Mouse (Mus musculus) T-cell, adult 66 days (primary cell): ENCODE data around the gene Repin1. TPM values are rescaled to one million over a fixed set of nuclear protein-coding genes. Genes with fewer than 3 reads are reported as not detected.

Experiments
- total RNA-seq, 2 experiments: library from RNA; stranded (reverse); gene quantifications; 3 replicates in 1 of 2; 4 replicates in 1 of 2; pipeline ENCODE4 v1.2.4; 2023

The Repin1 gene
- total RNA-seq, result 1 to 10 TPM; 2.0 to 2.4 TPM

DNA sequence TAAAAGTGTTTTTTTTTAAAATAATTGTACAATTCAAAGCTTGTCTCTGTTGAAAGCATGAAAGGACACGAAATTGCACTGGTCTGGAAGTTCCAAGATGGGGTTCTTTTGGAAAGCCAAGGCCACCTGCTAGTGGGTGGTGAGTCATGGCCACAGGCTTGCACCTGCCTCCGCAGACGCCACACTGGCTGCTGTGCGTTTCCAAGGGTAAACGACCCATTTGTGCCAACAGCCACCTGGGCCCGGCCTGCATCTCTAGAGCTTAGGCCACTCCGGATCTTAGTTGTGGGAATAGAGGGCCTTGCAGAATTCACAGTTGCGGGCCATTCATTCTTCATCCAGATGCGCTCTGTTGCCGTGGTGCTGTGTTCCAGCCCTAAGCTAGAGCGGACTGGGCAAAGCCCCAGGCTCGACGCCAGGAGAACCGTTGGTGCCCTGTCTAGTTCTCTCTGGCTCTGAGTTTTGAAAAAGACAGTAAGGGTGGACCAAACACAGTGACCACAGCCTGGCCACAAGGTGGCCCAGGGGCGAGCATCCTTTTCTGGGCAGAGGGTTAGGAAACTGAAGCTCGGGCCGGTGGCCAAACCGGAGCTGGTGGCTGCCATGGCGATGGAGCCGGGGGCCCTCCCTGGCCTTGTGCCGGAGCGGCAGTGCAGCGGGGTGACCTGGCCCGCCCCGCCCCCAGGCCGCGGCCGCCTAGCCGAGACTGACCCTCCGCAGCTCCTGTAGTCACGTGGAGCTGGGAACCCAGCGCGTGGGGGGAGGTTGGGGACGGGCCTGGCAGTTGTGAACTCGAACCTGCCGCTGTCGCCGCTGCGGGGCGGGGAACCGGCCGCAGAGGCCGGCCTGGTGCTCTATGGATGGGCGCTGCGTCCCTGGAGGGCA, at the start of gene Repin1, which contains the start of gene Gm44965:
TSS of gene Repin1 (plus strand) at position 726 of the 885 bp plus-strand sequence.
TSS of gene Gm44965 (plus strand) at position 784 of the 885 bp plus-strand sequence.

DNA sequence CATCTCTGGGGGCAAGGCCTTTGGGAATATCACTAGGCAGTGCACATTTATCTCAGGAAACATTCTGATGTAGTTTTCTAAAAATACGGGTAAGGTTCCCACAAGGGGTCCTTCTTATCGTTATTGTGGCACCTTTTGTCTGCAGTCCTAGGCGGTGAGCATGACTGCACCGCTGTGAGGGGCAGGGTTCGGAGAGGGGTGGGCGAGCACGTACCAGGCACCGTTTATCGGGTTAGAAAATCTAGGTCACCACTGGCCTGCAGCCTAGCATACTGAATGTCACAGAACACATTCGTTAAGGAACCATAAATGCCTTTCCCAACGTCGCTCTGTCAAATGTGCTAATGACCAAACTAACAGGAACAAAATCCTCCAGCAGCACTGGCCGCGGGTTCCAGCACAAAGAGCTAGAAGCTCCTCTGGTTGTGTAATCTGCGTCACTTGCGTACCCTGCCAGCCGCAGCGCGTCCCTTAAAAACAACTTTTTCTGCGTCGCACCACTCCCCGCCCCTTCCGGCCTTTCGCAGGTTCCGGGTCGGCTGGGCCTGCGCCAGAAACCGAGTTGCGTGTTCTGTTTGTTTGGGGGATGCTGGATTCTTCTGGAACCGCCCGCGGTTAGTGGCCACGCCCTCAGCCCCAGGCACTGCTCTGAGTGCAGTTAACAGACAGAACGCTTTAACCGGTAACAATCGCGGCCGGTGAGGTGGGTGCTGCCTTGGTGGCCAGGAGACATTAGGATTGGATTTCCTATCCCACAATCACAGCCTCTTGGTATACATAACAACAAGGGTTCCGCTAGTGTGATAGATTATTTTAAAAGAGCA, 39.2 kb upstream of the Repin1 start, which contains the start of gene Lrrc61:
TSS of gene Lrrc61 (plus strand) at position 517 of the 824 bp plus-strand sequence.

DNA sequence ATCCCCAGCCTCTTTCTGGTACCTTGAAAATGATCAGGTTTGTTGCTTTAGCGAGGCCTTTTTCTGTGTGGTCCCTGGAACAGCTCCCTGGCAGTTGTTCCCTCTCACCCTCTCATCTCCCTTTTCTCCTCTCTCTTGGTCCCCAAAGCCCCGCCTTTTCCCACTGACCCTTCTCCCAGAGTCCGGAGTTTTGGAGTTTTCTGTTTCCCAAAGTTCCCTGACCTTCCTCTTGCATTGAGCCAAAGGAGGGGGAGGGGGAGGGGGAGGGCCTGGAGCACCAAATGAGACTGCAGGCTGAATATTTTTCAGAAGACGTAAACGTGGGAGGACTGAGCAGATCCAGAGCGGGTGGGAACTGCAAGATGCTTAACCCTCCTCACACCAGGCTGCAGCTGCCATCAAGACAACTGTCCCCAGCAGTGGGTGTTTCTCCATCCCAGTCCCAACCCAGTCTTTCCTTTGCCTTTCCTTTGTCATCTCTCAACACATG, 21.1 kb upstream of the Repin1 start, which contains the start of gene Rarres2:
TSS of gene Rarres2 (minus strand) at position 218 of the 490 bp plus-strand sequence.

DNA sequence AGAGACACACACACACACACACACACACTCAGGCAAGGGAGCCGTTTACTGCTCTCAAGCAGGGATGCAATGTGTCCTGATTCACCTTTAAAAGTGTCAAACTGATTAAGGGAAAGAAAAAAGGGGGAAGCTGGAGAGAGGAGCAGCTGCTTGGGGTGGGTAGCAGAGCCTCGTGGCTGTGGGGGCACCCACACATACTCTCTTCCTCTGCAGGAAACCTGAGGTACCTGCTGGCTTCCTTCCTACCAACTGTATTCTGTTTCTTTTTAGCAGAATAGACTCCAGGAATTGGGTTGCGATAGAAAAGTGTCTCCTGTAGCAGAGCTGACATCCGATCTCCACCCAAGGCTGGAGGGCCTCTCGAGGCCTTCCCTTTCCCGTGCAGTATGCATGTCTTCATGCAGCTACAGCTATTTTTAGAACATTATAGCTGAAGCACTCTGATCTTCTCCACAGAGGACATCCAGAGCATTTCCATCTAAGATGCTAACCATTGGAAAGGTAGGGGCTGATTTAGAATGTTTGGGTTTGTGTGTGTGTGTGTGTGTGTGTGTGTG, 4.4 kb upstream of the Repin1 start, which contains the start of gene Gm45021:
TSS of gene Gm45021 (plus strand) at position 417 of the 557 bp plus-strand sequence.

DNA sequence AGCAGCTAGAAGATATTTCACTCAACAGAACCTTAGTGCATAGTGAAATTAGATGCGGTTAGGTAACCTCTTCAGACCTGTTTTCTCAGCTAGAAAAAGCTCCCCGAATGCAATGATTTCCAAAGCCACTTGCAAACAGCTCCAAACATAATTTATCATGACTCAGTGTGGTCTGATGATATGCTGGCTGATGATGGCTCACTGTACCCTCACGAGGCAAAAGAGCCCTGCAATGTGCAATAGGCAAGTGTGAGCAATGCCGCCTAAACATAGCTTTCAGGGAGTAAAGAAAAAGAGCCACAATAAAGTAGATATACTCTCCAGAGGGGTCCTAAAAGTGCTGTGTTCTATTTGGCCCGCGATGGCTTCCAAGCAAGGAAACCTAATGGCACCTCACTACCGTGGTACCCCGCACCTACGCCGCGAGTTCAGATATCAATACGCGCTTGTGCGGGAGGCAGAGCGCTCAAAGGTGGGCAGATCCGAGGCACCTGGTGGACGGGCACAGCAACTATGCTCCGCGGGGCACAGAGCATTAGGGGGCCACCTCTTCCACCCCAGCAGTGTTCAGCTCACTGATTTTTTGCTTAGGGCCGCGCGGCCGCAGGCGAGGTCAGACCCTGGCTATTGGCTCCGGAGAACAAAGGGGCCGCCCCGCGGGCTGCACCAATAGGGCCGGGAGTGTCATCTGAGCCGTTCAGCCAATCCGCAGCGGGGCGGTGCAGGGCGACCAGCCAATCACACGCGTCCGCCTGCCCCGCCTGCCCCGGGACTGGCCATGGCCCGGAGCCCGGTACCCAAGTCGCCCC, 7.8 kb downstream of the Repin1 start, which contains the start of gene Zfp775:
TSS of gene Zfp775 (plus strand) at position 793 of the 809 bp plus-strand sequence.

DNA sequence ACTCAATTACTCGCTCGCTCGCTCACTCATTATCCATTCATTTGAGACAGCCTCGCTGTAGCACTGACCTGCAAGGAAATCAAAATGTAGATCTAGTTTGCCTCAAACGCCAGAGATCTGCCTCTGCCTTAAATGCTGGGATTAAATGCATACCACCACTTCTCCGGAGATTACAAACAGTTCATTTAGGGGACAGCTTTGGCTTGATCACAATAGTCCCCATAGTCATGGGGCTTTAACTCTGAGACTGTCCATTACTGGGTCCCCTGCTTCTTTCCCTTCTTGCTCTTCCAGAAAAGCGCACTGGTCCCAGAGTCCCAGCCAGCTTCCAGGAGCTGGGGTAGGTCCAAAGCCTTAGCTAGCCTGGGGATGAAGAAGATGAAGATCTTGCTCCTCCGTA, 32.8 kb downstream of the Repin1 start, which contains the start of gene AI854703:
TSS of gene AI854703 (plus strand) at position 301 of the 400 bp plus-strand sequence.

DNA sequence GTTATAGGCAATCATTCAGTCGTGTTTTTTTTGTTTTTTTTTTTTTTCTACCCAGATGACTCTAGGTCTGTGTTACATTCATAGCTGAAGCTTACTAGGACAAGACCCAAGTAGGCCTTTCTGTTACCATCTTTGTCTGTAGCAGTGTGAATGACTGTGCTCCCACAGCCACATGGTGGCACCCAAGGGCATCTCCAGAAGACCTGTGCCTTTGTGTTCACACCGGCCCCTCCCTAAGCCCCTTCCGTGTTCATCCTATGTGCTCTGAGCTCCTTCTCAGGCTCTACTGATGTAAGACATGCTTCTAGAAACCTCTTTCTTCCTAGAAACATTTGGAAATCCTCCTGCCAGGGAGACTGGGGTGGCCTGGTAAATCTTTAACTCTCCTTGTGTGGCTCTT, 53.3 kb downstream of the Repin1 start, which contains the start of gene Gimap8:
TSS of gene Gimap8 (plus strand) at position 240 of the 400 bp plus-strand sequence.

Other genes starting within 250 kb of the Repin1 start
- 10 to 100 TPM; 44.5 to 51.8 TPM for gene Krba1, start 198.3 kb upstream of the Repin1 start, total RNA-seq
- gene Zfp467, start 148.1 kb upstream of the Repin1 start, total RNA-seq, result 10 to 100 TPM in 1 of 2 experiments, 1 to 10 TPM in 1; 5.2 to 10.3 TPM
- under 1 TPM; 0.50 TPM for gene Sspo, start 145.7 kb upstream of the Repin1 start, total RNA-seq
- gene Atp6v0e2, start 56.3 kb upstream of the Repin1 start, total RNA-seq, result 1 to 10 TPM in 1 of 2 experiments, under 1 TPM in 1; 0.92 to 1.3 TPM
- 10 to 100 TPM; 47.2 to 48.8 TPM for gene Lrrc61, start 39.1 kb upstream of the Repin1 start, total RNA-seq
- gene Rarres2, start 21.1 kb upstream of the Repin1 start, total RNA-seq, result not detected
- not detected for gene Gm45021, start 4.3 kb upstream of the Repin1 start, total RNA-seq
- 1 to 10 TPM in 1 of 2 experiments, not detected in 1; 2.6 TPM for gene Gm44965, start 58 bp downstream of the Repin1 start, total RNA-seq
- gene Zfp775, start 8.2 kb downstream of the Repin1 start, total RNA-seq, result 1 to 10 TPM; 4.7 to 5.6 TPM
- 1 to 10 TPM in 1 of 2 experiments, under 1 TPM in 1; 0.92 to 1.3 TPM for gene AI854703, start 32.9 kb downstream of the Repin1 start, total RNA-seq
- gene Gimap8, start 53.4 kb downstream of the Repin1 start, total RNA-seq, result 100 to 1,000 TPM; 131 to 163 TPM
- gene Gimap9, start 82.2 kb downstream of the Repin1 start, total RNA-seq, result 100 to 1,000 TPM; 123 to 132 TPM
- gene Gimap4, start 90.7 kb downstream of the Repin1 start, total RNA-seq, result 100 to 1,000 TPM; 291 to 421 TPM
- 1,000 to 10,000 TPM; 1,277 to 1,347 TPM for gene Gimap6, start 114.3 kb downstream of the Repin1 start, total RNA-seq
- gene Gm28053, start 124.7 kb downstream of the Repin1 start, total RNA-seq, result 10 to 100 TPM; 10.8 to 18.8 TPM
- 10 to 100 TPM; 40.2 to 63.2 TPM for gene Gimap7, start 124.7 kb downstream of the Repin1 start, total RNA-seq
- 100 to 1,000 TPM; 142 to 153 TPM for gene Gimap1, start 145.2 kb downstream of the Repin1 start, total RNA-seq
- gene Gimap5, start 152.3 kb downstream of the Repin1 start, total RNA-seq, result 100 to 1,000 TPM; 137 to 160 TPM
- 100 to 1,000 TPM; 434 to 577 TPM for gene Gimap3, start 177.0 kb downstream of the Repin1 start, total RNA-seq
- 1 to 10 TPM; 3.5 to 8.8 TPM for gene Tmem176a, start 247.0 kb downstream of the Repin1 start, total RNA-seq
- gene Tmem176b, start 247.6 kb downstream of the Repin1 start, total RNA-seq, result 10 to 100 TPM in 1 of 2 experiments, 1 to 10 TPM in 1; 8.7 to 10.5 TPM